Mouse (Mus musculus) intestine, postnatal 0 days (tissue): ENCODE measurements around the gene Inpp5d. TPM values are rescaled to one million over a fixed set of nuclear protein-coding genes. Genes with fewer than 3 reads are reported as not detected.
"Not testable (repeated sequence)": the region's sequence is repeated elsewhere in the genome, so short reads cannot be mapped to it uniquely, and the experiment has no call there.

Experiments
- ATAC-seq: fragments of 200-750 bp; cut with Nextera tagmentation; 2 replicates; pipeline ENCODE4 v1.8.0; 2017; ENCODE audit warnings: mild to moderate bottlenecking, moderate TSS enrichment, moderate library complexity
- H3K27ac ChIP-seq: fragments of 300-500 bp; sonication (generic); 2 replicates; pipeline ENCODE4 v1.5.1; 2014; ENCODE audit warnings: mild to moderate bottlenecking, low read depth, low read length, moderate library complexity
- H3K27me3 ChIP-seq: fragments of 300-500 bp; sonication (generic); replicated peaks from 2 replicates; pipeline ENCODE4 v1.6.1; 2014; ENCODE audit warnings: low read length, mixed read lengths; ENCODE audit not compliant: control insufficient read depth, insufficient read depth
- H3K36me3 ChIP-seq: fragments of 300-500 bp; sonication (generic); 2 replicates; pipeline ENCODE4 v1.6.1; 2014; ENCODE audit warnings: mild to moderate bottlenecking, moderate library complexity; ENCODE audit not compliant: control insufficient read depth, insufficient read depth
- H3K4me1 ChIP-seq: fragments of 300-500 bp; sonication (generic); replicated peaks from 2 replicates; pipeline ENCODE4 v1.6.1; 2014; ENCODE audit warnings: antibody characterized with exemption, low read length, mixed read lengths; ENCODE audit not compliant: control insufficient read depth, insufficient read depth
- H3K4me2 ChIP-seq: fragments of 300-500 bp; sonication (generic); replicated peaks from 2 replicates; pipeline ENCODE4 v1.6.1; 2014; ENCODE audit warnings: low read depth, mild to moderate bottlenecking, moderate library complexity
- H3K4me3 ChIP-seq: fragments of 300-500 bp; sonication (generic); 2 replicates; pipeline ENCODE4 v1.5.1; 2014; ENCODE audit warnings: low read depth, low read length
- H3K9ac ChIP-seq: fragments of 300-500 bp; sonication (generic); 2 replicates; pipeline ENCODE4 v1.6.1; 2014; ENCODE audit warnings: mild to moderate bottlenecking, low read depth, low read length
- H3K9me3 ChIP-seq: fragments of 300-500 bp; sonication (generic); 2 replicates; pipeline ENCODE4 v1.6.1; 2016; ENCODE audit warnings: mixed run types; ENCODE audit not compliant: control insufficient read depth
- CTCF ChIP-seq: sonication (generic); IDR thresholded peaks from 2 replicates; pipeline ENCODE4 v1.5.1; 2016; ENCODE audit warnings: low read depth, mild to moderate bottlenecking, control low read depth, antibody characterized with exemption, moderate library complexity
- WGBS: fragments of 180-500 bp; shearing (Covaris S2); extraction: QIAGEN DNeasy Blood & Tissue Kit; methylation state at CpG from one replicate; pipeline ENCODE4 v1.1.7; 2014; 5-methylcytosine and 5-hydroxymethylcytosine counted together
- polyA plus RNA-seq: library from polyadenylated mRNA; unstranded; fragments of >200 nt; fragmentation: Nextera tagmentation; extraction: Ambion mirVana; gene quantifications from 2 replicates; pipeline ENCODE4 v1.2.1, GENCODE M21; 2015

Inpp5d gene
- polyA plus RNA-seq, 1 experiment from 2014 or later = 2.5 TPM

DNA sequence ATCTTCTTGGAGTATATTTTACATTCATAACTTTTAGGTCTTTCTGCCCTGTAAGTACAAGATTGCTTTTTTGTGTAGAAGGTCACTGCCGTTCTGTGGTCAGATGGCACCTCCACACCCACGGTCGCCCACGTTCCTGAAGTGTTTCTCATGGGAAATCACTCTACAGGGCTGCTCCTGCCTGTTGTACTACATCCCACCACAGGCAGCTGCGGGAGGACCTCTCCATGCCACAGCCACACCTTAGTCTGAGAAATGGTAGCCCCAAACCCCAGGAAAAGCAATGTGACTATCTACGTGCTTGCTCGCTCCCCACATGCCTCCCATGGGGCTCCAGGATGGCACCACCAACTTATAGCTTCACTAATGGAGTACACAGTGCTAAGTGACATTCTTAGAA, 48.2 kb downstream of the Inpp5d start:
- Histone ChIP-seq H3K9me3 (0 out of 2 replicates have a peak, but pooled peaks cover 7% of the 10 kb centered on the region), H3K27ac (no peak overlapping the region), H3K4me3 (no peak overlapping the region), H3K4me1 (no peaks in the 10 kb centered on the region), H3K4me2 (no peak overlapping the region), H3K36me3 (no peaks in the 10 kb centered on the region), H3K9ac (no peak overlapping the region), H3K27me3 (no peaks in the 10 kb centered on the region)
- no peak for TF ChIP-seq CTCF
- 85% methylated on average over 7 of the region's 7 CpGs for WGBS
- no peak for ATAC-seq

DNA sequence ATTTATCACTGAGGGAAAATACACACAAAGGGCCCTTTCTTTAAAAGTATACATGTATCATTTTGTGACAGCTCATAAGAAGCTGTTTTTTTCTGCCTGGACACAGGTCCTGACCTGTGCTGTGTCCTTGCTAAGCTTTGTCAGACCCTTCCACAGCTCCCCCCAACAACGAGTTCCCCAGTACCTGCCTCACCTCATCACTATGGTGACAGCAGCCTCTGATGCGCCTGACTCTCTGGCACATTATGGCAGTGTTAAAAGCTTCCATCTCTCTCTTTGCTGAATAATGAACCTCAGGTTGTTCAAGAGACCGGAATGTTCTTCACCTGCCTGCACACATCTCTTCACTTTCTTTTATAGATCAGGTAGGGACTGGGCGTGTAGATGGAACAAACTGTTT, 51.4 kb downstream of the Inpp5d start:
- no peaks in the 10 kb centered on the region for H3K9me3 ChIP-seq
- TF ChIP-seq CTCF = no peak
- ATAC-seq = no peak
- no peak overlapping the region for H3K4me3 ChIP-seq
- no peaks in the 10 kb centered on the region for H3K27me3 ChIP-seq
- H3K4me1 ChIP-seq = no peaks in the 10 kb centered on the region
- WGBS = 62% methylated on average over 4 of the region's 4 CpGs
- no peaks in the 10 kb centered on the region for H3K36me3 ChIP-seq
- no peak overlapping the region for H3K9ac ChIP-seq
- H3K27ac ChIP-seq = no peak overlapping the region
- no peak overlapping the region for H3K4me2 ChIP-seq

DNA sequence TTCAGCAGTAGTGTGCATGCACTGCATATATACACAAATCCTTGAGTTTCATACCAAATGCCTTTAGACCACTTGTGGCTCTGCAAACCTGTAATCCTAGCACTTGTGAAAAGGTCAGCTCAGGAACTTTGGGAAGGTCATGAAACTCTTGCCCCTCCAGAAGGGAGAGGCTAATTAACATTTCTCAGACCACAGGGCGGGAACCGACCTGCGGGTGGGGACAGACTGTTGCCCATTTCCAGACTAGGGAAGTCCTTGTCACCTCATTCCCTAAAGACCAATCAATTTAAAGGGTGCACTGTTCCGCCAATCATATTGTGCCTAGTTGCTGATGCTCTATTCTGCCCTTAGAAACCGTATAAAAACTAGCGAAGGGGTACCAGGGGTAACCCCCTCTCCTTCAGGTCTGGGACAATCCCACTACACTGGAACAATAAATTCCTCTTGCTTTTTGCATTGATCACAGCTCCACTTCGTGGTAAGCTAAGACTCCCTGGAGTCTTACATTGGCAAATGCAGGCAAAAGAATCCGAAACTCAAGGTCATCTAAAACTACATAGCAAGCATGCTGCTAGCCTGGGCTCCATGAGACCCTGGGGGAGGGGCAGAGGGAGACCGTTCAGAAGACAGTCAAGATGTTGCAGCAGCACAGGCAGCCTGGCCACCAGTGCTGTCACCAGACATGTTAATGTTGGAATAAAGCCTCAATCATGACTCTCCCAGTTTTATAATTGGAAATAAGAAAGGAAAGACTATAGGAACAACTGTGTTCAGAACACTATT, 53.9 kb downstream of the Inpp5d start:
- ATAC-seq = no peak
- WGBS = 73% methylated on average over 9 of the region's 9 CpGs
- no peak for TF ChIP-seq CTCF

DNA sequence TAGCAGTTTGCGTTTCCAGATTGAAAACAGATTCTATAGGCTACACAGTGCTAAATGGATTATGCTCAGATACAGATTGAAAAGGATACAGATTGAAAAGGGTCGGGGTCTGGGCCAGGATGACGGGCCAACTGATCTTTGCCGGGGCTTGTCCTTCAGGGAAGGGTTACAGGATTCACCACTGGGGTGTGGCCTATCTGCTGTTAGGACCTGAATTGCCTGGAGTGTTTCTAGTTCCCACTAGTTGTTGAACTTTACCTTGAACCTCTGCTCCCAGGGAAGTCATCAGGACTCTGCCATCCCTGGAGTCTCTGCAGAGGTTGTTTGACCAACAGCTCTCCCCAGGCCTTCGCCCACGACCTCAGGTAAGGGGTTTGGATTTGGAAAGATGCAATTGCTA, 55.9 kb downstream of the Inpp5d start:
- H3K36me3 ChIP-seq = no peaks in the 10 kb centered on the region
- ATAC-seq = no peak
- no peak overlapping the region for H3K27ac ChIP-seq
- no peaks in the 10 kb centered on the region for H3K27me3 ChIP-seq
- no peaks in the 10 kb centered on the region for H3K4me1 ChIP-seq
- no peak overlapping the region for H3K9ac ChIP-seq
- H3K4me3 ChIP-seq = no peak overlapping the region
- WGBS = 69% methylated on average over 6 of the region's 6 CpGs
- H3K9me3 ChIP-seq = no peaks in the 10 kb centered on the region
- no peak overlapping the region for H3K4me2 ChIP-seq
- TF ChIP-seq CTCF = no peak

More for the DNA sequence above, 53.9 kb downstream of the Inpp5d start:
- Histone ChIP-seq H3K27ac (no peak overlapping the region), H3K4me2 (no peak overlapping the region), H3K27me3 (no peaks in the 10 kb centered on the region), H3K4me3 (no peak overlapping the region), H3K36me3 (no peaks in the 10 kb centered on the region), H3K9me3 (no peaks in the 10 kb centered on the region), H3K4me1 (no peaks in the 10 kb centered on the region), H3K9ac (no peak overlapping the region)

DNA sequence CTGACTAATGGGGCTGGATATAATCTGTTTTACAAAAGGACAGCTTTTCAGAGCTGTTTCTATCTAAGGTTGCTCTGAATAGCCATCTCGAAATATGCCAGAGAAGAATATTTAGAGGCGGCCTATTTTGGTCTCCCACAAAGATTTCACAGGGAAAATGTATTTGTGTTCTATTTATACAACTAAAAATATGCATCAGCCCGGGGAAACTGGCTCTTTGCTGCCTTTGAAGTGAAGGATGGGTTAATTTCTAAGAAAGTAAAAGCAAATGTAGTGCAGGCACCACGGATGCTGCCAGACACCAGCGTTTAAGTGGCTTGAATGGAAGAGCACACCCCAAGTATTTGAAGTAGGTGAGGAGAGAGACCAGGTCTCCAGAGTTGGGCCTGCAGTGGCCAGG, 59.0 kb downstream of the Inpp5d start:
- H3K4me1 ChIP-seq = no peaks in the 10 kb centered on the region
- no peak overlapping the region for H3K4me3 ChIP-seq
- H3K9me3 ChIP-seq = 0 out of 2 replicates have a peak, but pooled peaks cover 1% of the 10 kb centered on the region
- H3K27ac ChIP-seq = no peak overlapping the region
- no peak for TF ChIP-seq CTCF
- 71% methylated on average over 5 of the region's 5 CpGs for WGBS
- no peak overlapping the region for H3K4me2 ChIP-seq
- no peaks in the 10 kb centered on the region for H3K36me3 ChIP-seq
- no peak for ATAC-seq
- no peaks in the 10 kb centered on the region for H3K27me3 ChIP-seq
- no peak overlapping the region for H3K9ac ChIP-seq

DNA sequence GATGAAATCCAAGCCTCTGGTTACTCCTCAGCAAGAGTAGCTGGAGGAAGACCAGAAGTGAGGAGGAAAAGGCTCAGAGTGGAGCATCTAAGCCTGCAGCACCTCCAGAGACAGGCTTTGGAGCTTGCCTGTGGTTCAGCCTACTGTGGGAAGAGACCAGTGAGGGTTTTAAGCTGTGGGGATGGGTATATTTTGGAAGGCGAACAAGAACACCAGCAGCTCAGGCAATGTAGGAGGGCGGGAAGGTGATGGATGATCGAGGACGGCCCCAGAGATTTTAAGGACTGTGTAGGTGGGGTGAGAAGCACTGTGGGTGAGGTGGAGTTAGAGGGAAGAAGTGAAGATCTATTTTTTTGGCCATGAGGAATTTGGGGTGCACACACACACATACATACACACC, 60.8 kb downstream of the Inpp5d start:
- 92% methylated on average over 4 of the region's 4 CpGs for WGBS
- Histone ChIP-seq H3K4me1 (no peaks in the 10 kb centered on the region), H3K9me3 (0 out of 2 replicates have a peak, but pooled peaks cover 2% of the 10 kb centered on the region), H3K27ac (no peak overlapping the region), H3K36me3 (no peaks in the 10 kb centered on the region), H3K27me3 (no peaks in the 10 kb centered on the region), H3K9ac (no peak overlapping the region), H3K4me2 (no peak overlapping the region), H3K4me3 (no peak overlapping the region)
- no peak for TF ChIP-seq CTCF
- no peak for ATAC-seq

DNA sequence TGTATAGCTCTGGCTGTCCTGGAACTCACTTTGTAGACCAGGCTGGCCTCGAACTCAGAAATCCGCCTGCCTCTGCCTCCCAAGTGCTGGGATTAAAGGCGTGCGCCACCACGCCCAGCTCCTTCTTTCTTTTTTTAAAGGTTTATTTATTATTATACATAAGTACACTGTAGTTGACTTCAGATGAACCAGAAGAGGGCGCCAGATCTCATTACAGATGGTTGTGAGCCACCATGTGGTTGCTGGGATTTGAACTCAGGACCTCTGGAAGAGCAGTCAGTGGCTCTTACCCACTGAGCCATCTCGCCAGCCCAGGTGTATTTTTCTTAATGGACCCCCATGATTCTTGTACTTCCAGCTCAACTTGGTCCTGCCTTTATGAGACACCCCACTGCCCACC, 62.4 kb downstream of the Inpp5d start:
- H3K4me1 ChIP-seq, H3K4me3 ChIP-seq, H3K27me3 ChIP-seq, H3K9me3 ChIP-seq, ATAC-seq, H3K9ac ChIP-seq, H3K36me3 ChIP-seq, H3K4me2 ChIP-seq, H3K27ac ChIP-seq: not testable (repeated sequence)
- 88% methylated on average over 6 of the region's 7 CpGs for WGBS
